Mouse (Mus musculus): ENCODE results near the gene Zfp763.
"Not testable (repeated sequence)": the region's sequence is repeated elsewhere in the genome, so short reads cannot be mapped to it uniquely, and the experiment has no call there.

The Zfp763 gene

GRCm38 (mm10) chr17:33032900-33033891, at the start of gene Zfp763:
Gene Zfp763 (minus strand): TSS chr17:33033402.
- DNase-seq (ENCODE audit: low spot score in 2 of 2) = peak; percentile 60 to 70

DNA sequence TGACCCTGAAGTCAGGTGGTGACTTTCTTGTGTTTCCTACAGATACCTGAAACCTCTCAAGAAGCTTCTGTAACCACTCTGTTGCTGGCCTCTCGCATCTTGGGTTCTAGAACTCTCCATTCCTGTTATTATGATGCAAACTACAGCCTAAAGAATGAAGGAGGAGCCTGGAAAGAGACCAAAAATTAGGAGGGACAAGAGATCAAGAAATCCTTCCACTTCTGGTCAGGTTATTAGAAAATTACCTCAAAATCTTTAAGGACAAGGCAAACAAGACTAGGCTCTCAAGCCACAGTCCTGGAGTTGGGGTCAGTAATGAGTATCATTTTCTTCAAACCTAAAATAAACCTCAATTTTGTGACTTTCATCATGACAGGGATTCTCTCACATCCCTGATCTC, 34.8 kb upstream of the Zfp763 start, which contains the start of gene 4921501E09Rik:
Gene 4921501E09Rik (minus strand): TSS at position 101 of the 400 bp plus-strand sequence.
- DNase-seq (ENCODE audit: low spot score in 2 of 2) = no peak

DNA sequence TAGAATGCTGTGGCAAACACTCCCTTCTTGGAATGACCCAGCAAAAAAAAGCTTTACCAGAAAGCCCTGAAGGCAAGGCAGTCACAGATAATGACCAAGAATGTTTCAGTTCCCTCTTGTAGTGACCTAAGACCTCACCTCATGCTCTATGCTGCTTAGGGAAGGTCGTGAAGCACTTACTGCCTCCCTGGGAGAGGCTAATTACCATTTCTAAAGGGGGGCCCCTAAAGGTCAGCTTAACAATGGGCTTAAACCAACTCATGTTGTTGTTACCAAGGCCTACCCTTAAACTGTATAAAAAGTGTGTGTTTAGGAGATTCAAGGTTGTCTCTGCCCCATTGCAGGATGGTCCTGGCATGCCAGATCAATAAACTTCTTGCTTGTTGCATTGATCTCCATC, 29.8 kb upstream of the Zfp763 start:
- no peak for DNase-seq (ENCODE audit: low spot score in 2 of 2)

DNA sequence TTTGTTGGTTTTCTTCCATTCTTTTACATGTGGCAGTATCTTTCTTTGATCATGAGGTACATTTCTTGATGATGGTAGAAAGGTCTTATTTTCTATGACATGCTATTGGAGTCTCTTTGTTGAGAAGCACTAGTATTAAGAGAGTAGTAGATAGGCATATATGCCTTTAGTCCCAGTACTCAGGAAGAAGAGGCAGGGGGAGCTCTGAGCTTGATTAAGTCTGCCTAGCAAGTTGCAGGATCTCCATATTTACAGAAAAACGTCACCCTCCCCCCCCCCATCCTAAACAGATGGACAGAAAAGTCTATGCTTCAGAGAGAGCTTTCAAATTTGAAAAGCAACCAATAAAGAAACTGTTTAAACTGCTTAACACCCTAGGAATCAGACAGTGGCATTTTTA, 25.6 kb upstream of the Zfp763 start:
- no peak for DNase-seq (ENCODE audit: low spot score in 2 of 2)

GRCm38 (mm10) chr17:33032376-33032775, 826 bp downstream of the Zfp763 start:
- no peak for DNase-seq (ENCODE audit: low spot score in 2 of 2)

GRCm38 (mm10) chr17:33020434-33020833, 12.8 kb downstream of the Zfp763 start:
- DNase-seq (ENCODE audit: low spot score in 2 of 2) = not testable (repeated sequence)

- no peak for DNase-seq (ENCODE audit: low spot score in 2 of 2)
These were observed 24.9 kb downstream of the Zfp763 start for GRCm38 (mm10) chr17:33008337-33008736.

- DNase-seq (ENCODE audit: low spot score in 2 of 2) = no peak
These were observed 34.7 kb downstream of the Zfp763 start for GRCm38 (mm10) chr17:32998492-32998891.

GRCm38 (mm10) chr17:32992699-32993474, 40.3 kb downstream of the Zfp763 start, which contains the start of gene Zfp952:
Gene Zfp952 (plus strand): TSS chr17:32993129.
- DNase-seq (ENCODE audit: low spot score in 2 of 2) = peak; percentile 71 to 82

GRCm38 (mm10) chr17:32991965-32992698, 41.1 kb downstream of the Zfp763 start:
- no peak for DNase-seq (ENCODE audit: low spot score in 2 of 2)

- DNase-seq (ENCODE audit: low spot score in 2 of 2) = no peak
These were observed 46.9 kb downstream of the Zfp763 start for GRCm38 (mm10) chr17:32986301-32986700.

DNA sequence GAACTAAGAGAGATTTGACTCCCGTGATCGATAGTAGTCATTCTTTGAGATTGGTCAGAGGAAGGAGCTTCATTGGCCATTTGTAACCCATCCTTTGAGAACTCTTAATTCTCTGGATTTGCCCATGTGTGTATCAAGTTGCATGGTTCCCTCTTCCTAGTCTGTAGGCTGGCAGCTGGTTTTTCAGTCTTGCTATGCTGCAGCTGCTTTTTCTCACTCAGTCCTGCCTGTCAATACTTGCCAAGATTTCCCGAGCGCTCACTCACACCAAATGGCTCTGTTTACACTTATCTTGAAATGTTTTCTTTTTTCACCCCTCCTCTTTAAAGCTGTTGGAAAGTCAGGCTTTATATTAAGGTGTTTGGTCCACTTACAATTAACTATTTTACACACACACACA, 51.8 kb downstream of the Zfp763 start:
- no peak for DNase-seq (ENCODE audit: low spot score in 2 of 2)
